ENCODE assay signal across 9 mouse cellular contexts in the genomic region with DNA sequence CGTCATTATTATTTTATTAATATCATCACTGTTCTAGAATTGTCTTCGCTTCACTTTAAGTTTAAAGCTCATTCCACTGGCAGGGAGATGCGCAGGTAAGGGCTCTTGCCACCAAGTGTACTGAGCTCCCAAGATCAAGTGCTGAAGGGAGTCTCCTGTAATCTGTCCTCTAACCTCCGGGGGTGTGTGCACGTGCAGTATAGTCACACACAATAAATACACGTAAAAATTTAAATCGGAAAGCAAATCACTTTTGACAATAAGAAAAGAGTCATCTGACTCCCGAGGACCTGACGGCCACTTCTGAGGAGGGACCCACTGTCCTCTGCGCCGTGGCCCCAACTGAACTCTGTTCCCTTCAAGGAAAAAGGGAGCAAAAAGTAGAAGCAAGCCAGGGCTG. TPM values are rescaled to one million over a fixed set of nuclear protein-coding genes. Genes with fewer than 3 reads are reported as not detected.
A peak's percentile ranks its signal among the peaks of the same experiment; 100 is the strongest.
DNase-seq lines count a peak whose midpoint lies in the region; ATAC-seq lines count a peak whose summit lies in the region.
"Had no signal": no experiment of that assay in that cellular context is flagged by ENCODE, and none has a peak within 500 bp of the region (broad histone marks: within the 10 kb centered on the region; RNA-seq: fewer than 3 reads in every experiment).

No protein-coding gene starts in this region.

- no peaks in the 10 kb centered on the region for H3K9me3 ChIP-seq in neural tube, embryonic 11.5 days (ENCODE audit: control insufficient read depth, low read length)
- H3K9me3 ChIP-seq in forebrain, embryonic 14.5 days (replicated peaks; ENCODE audit: control insufficient read depth, low read length), result no peaks in the 10 kb centered on the region
- H3K9me3 ChIP-seq in stomach, embryonic 16.5 days (replicated peaks; ENCODE audit: control insufficient read depth, low read length), result no peaks in the 10 kb centered on the region

- no peak overlapping the region for H3K27ac ChIP-seq in neural tube, embryonic 11.5 days (ENCODE audit: low read depth, low read length)
- H3K27ac ChIP-seq in forebrain, embryonic 14.5 days (ENCODE audit: low read depth, low read length), result no peak overlapping the region
- no peak overlapping the region for H3K27ac ChIP-seq in stomach, embryonic 16.5 days (ENCODE audit: low read length)

- peak overlapping the region; percentile 87 for H3K4me2 ChIP-seq in neural tube, embryonic 11.5 days (ENCODE audit: low read depth)
- peak overlapping the region; percentile 82 for H3K4me2 ChIP-seq in forebrain, embryonic 14.5 days (ENCODE audit: low read length)
- H3K4me2 ChIP-seq in stomach, embryonic 16.5 days (ENCODE audit: low read depth, low read length), result peak overlapping the region; percentile 93

- peaks cover 7% of the 10 kb centered on the region for H3K4me1 ChIP-seq in neural tube, embryonic 11.5 days (ENCODE audit: control insufficient read depth, insufficient read depth, low read length)
- H3K4me1 ChIP-seq in forebrain, embryonic 14.5 days (ENCODE audit: control insufficient read depth, insufficient read depth, low read length), result peaks cover 11% of the 10 kb centered on the region
- peaks cover 18% of the 10 kb centered on the region for H3K4me1 ChIP-seq in stomach, embryonic 16.5 days (ENCODE audit: control insufficient read depth, insufficient read depth, low read length)

- H3K36me3 ChIP-seq in neural tube, embryonic 11.5 days (ENCODE audit: control insufficient read depth, insufficient read depth, low read length), result no peaks in the 10 kb centered on the region
- H3K36me3 ChIP-seq in forebrain, embryonic 14.5 days (ENCODE audit: control insufficient read depth, insufficient read depth, low read length), result no peaks in the 10 kb centered on the region
- no peaks in the 10 kb centered on the region for H3K36me3 ChIP-seq in stomach, embryonic 16.5 days (ENCODE audit: control insufficient read depth, insufficient read depth, low read length)

- peaks cover 12% of the 10 kb centered on the region for H3K27me3 ChIP-seq in neural tube, embryonic 11.5 days (ENCODE audit: control insufficient read depth, insufficient read depth, low read length)
- no peaks in the 10 kb centered on the region for H3K27me3 ChIP-seq in forebrain, embryonic 14.5 days (replicated peaks; ENCODE audit: control insufficient read depth, insufficient read depth, low read length)
- H3K27me3 ChIP-seq in stomach, embryonic 16.5 days (ENCODE audit: control insufficient read depth, insufficient read depth, low read length), result no peaks in the 10 kb centered on the region

- peak overlapping the region; percentile 61 for H3K4me3 ChIP-seq in neural tube, embryonic 11.5 days (ENCODE audit: low read depth, low read length)
- peak overlapping the region; percentile 60 for H3K4me3 ChIP-seq in forebrain, embryonic 14.5 days (ENCODE audit: low read depth, low read length)
- peak overlapping the region; percentile 75 for H3K4me3 ChIP-seq in stomach, embryonic 16.5 days (replicated peaks; ENCODE audit: low read length)

- no peak for DNase-seq in neural tube, embryonic 11.5 days (ENCODE audit: low spot score)
- no peak for DNase-seq in neural tube, embryonic 10.5 days (ENCODE audit: extremely low spot score, low spot score)
- no peak for DNase-seq in forebrain, embryonic 14.5 days (ENCODE audit: low spot score)
- peak; percentile 37 for DNase-seq in liver
- no peak for DNase-seq in ovary, postnatal 36 days (ENCODE audit: low spot score)
- DNase-seq in cerebellum, adult 11-12 months, result no peak
- DNase-seq in gastrocnemius, postnatal 10 days, result no peak

- 22% methylated on average over 11 of the region's 11 CpGs for WGBS in neural tube, embryonic 11.5 days
- 28% methylated on average over 11 of the region's 11 CpGs for WGBS in forebrain, embryonic 14.5 days
- 34% methylated on average over 11 of the region's 11 CpGs for WGBS in stomach, embryonic 16.5 days

- ATAC-seq in neural tube, embryonic 11.5 days (ENCODE audit: insufficient read depth, low FRiP score, low TSS enrichment), result no peak
- no peak for ATAC-seq in forebrain, embryonic 14.5 days
- ATAC-seq in stomach, embryonic 16.5 days (ENCODE audit: insufficient read depth, low FRiP score), result no peak

- H3K9ac ChIP-seq in neural tube, embryonic 11.5 days (ENCODE audit: low read length), result no peak overlapping the region
- H3K9ac ChIP-seq in forebrain, embryonic 14.5 days (ENCODE audit: low read length), result peak overlapping the region; percentile 59; the same call in 1 of the 2 replicates
- H3K9ac ChIP-seq in stomach, embryonic 16.5 days (ENCODE audit: low read length), result peak overlapping the region; percentile 78

RNA-seq across cellular contexts. Expression of a gene that starts 1.6 kb away (rescaled TPM):
- polyA plus RNA-seq in neural tube, embryonic 11.5 days (2014; fragmentation: Nextera tagmentation; extraction: Ambion mirVana), result 3.9 and 4.9 TPM in 2 replicates
- 2.2 and 3.2 TPM in 2 replicates for polyA plus RNA-seq in forebrain, embryonic 14.5 days (2014; fragmentation: Nextera tagmentation; extraction: Ambion mirVana)
- polyA plus RNA-seq in stomach, embryonic 16.5 days (2015; fragmentation: Nextera tagmentation; extraction: Ambion mirVana), result 5.5 and 6.5 TPM in 2 replicates
- 1 to 10 TPM; 2.6 to 5.5 TPM for total RNA-seq in gastrocnemius, postnatal 10 days (2021)

RNA-seq across cellular contexts. Expression of a gene that starts 45.1 kb away (rescaled TPM):
- not detected in 2 replicates for polyA plus RNA-seq in neural tube, embryonic 11.5 days (2014; fragmentation: Nextera tagmentation; extraction: Ambion mirVana)
- polyA plus RNA-seq in forebrain, embryonic 14.5 days (2014; fragmentation: Nextera tagmentation; extraction: Ambion mirVana), result not detected in 2 replicates
- polyA plus RNA-seq in stomach, embryonic 16.5 days (2015; fragmentation: Nextera tagmentation; extraction: Ambion mirVana), result not detected in 2 replicates
- total RNA-seq in gastrocnemius, postnatal 10 days (2021), result not detected
- polyA plus RNA-seq: spleen, adult 2 months had no signal

RNA-seq across cellular contexts. Expression of a gene that starts 46.1 kb away (rescaled TPM):
- 0.25 and 0.41 TPM in 2 replicates for polyA plus RNA-seq in neural tube, embryonic 11.5 days (2014; fragmentation: Nextera tagmentation; extraction: Ambion mirVana)
- polyA plus RNA-seq in forebrain, embryonic 14.5 days (2014; fragmentation: Nextera tagmentation; extraction: Ambion mirVana), result 0.08 and 0.19 TPM in 2 replicates
- polyA plus RNA-seq in stomach, embryonic 16.5 days (2015; fragmentation: Nextera tagmentation; extraction: Ambion mirVana), result 0.45 and 0.60 TPM in 2 replicates
- total RNA-seq in gastrocnemius, postnatal 10 days (2021), result under 1 TPM in 1 of 2 experiments, not detected in 1; 0.11 TPM

RNA-seq across cellular contexts. Expression of a gene that starts 59.1 kb away (rescaled TPM):
- 0.77 and 1.1 TPM in 2 replicates for polyA plus RNA-seq in neural tube, embryonic 11.5 days (2014; fragmentation: Nextera tagmentation; extraction: Ambion mirVana)
- polyA plus RNA-seq in forebrain, embryonic 14.5 days (2014; fragmentation: Nextera tagmentation; extraction: Ambion mirVana), result 0.42 and 0.52 TPM in 2 replicates
- 1.0 and 1.1 TPM in 2 replicates for polyA plus RNA-seq in stomach, embryonic 16.5 days (2015; fragmentation: Nextera tagmentation; extraction: Ambion mirVana)
- under 1 TPM; 0.19 to 0.20 TPM for total RNA-seq in gastrocnemius, postnatal 10 days (2021)
